15 mouse cellular contexts compared by ENCODE assay signal in genomic region chr15:27864397-27864796, GRCm38 (mm10).
"Had no signal": no experiment of that assay in that cellular context is flagged by ENCODE, and none has a peak within 500 bp of the region (broad histone marks: within the 10 kb centered on the region; RNA-seq: fewer than 3 reads in every experiment).

No protein-coding gene starts in this region.

- H3K9ac ChIP-seq: limb, embryonic 13.5 days; midbrain, embryonic 13.5 days had no signal

- H3K9me3 ChIP-seq: limb, embryonic 13.5 days; midbrain, embryonic 10.5 days; midbrain, embryonic 13.5 days had no signal

- H3K4me2 ChIP-seq: limb, embryonic 13.5 days; midbrain, embryonic 13.5 days had no signal

- ATAC-seq: intestine, postnatal 0 days; midbrain, embryonic 13.5 days had no signal

- H3K27ac ChIP-seq: limb, embryonic 13.5 days; midbrain, embryonic 10.5 days; midbrain, embryonic 13.5 days; stomach, postnatal 0 days had no signal

- DNase-seq: kidney, adult 2 months; kidney, postnatal 10 days; kidney, postnatal 36 days; left cerebral cortex, postnatal 4 days; lung, adult 2 months; lung, postnatal 14 days; lung, postnatal 4 days; thymus, adult 2 months; thymus, postnatal 14 days; thymus, postnatal 4 days had no signal

- H3K4me3 ChIP-seq: limb, embryonic 13.5 days; midbrain, embryonic 10.5 days; midbrain, embryonic 13.5 days had no signal

- H3K4me1 ChIP-seq: midbrain, embryonic 10.5 days had no signal

- H3K27me3 ChIP-seq: limb, embryonic 13.5 days; midbrain, embryonic 13.5 days had no signal
